Mouse (Mus musculus) hindlimb bud, embryonic 11.5 days (tissue): ENCODE results near the gene Fam186b.
"Not testable (repeated sequence)": the region's sequence is repeated elsewhere in the genome, so short reads cannot be mapped to it uniquely, and the experiment has no call there.

ENCODE experiments used
- DNase-seq: peaks from one replicate; pipeline ENCODE4 v3.0.0-alpha.2; 2012; ENCODE audit warnings: low read depth, low spot score; ENCODE audit errors: extremely low spot score

Fam186b gene

GRCm38 (mm10) chr15:99262702-99263101 lies 33.0 kb downstream of the Fam186b start:
- DNase-seq, result no peak

- DNase-seq, result no peak
These were observed 35.9 kb downstream of the Fam186b start for GRCm38 (mm10) chr15:99259730-99260252.

DNA sequence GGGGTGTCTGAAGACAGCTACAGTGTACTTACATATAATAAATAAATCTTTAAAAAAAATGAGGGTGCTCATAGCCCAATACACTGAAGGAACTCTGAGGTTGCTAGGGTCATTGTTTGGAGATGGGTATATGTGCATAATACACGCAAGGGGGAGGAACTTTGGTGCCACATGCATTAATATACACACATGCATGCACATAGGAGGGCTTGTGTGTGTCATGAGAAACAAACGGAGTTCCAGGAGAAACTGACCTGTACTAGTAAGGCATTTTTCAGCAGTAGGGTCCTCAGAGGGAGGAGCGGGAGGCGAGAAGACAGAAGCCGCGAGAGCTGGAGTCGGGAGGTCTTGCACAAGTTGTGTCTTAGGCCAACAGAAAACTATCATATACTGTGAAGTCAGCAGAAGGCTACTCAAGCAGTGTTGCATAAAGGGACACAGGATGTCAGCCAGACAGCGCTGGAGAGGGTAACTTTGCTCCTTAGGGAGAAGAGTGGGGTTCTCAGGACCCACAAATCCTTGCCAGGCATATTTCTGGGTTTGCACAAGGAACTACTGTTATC lies 36.4 kb downstream of the Fam186b start:
- DNase-seq, result no peak

- no peak for DNase-seq
These were observed 40.4 kb downstream of the Fam186b start for GRCm38 (mm10) chr15:99255241-99255749.

DNA sequence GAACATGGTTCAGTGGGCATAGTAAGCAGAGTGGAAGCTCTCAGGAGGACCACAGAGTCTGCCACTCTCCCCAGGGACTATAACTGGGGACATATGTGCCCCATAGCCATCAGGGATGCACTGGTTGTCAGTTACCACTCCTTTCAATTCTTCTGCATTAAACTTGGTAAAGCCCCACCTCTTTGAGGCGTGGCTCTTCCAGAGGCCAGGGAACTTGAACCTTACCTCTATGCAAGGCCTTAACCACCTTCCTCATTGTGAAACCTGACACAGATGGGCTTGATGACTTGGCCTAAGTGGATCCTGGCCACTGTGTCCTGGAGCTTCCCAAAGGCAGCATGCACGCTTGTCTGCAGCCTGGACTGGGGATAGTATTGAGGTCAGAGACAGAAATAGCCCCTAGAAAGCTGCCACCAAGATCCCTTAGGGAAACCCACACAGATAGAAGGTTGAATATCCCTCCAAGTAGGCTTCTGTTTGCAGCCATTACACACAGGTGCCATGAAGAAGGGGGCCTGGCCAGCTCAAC lies 41.1 kb downstream of the Fam186b start:
- no peak for DNase-seq

GRCm38 (mm10) chr15:99253772-99254171 lies 41.9 kb downstream of the Fam186b start:
- DNase-seq, result no peak

DNA sequence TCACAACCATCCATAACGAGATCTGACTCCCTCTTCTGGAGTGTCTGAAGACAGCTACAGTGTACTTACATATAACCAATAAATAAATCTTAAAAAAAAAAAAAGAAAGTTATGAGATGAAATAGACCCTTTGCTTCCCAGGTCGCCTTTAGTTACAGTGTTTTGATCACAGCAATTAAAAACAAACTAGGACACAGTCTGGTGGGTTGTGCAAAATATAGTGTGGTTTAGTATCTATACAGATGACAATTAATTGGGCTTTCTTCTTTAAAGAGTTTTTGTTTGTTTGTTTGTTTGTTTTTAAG lies 42.6 kb downstream of the Fam186b start:
- DNase-seq, result not testable (repeated sequence)

- DNase-seq, result no peak
These were observed 43.1 kb downstream of the Fam186b start for GRCm38 (mm10) chr15:99252381-99253174.

DNA sequence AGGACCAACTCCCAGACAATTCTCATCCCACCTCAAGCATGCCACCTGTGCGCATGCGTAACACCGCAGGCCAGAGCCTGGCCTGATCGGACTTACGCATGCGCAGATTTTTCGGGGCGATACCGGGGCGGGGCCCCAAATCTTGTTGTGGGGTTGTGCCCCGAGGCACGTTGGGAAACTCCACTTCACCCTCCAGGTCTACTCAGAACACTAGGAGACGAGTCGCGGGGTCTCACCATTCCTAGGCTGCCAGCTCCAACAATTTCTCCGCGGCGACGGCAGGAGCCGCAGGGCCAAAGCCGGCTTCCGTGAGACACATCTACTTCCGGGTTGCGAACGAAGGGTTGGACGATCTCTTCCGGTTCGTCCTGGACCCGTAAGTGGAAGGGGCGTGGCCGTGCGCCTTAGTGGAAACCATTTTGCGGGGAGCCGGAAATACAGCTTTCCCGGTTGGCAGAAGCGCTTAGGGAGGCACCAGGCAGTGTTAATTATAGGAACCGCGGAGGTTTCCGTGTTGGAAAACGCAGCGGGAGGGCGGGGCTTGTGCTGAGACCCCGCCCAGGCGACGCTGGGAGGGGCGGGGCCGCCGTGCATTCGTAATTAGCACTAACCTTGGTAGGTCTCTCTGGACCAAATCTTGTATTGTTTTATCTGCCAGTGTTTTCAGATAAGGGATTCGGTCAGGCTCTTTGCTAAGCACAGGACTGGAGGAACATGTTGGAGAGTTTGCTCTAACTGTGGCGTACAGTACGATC lies 43.9 kb downstream of the Fam186b start, which contains the start of gene Mcrs1:
Gene Mcrs1 (minus strand): TSS at position 336 of the 755 bp plus-strand sequence.
- peak; percentile 98 for DNase-seq

- not testable (repeated sequence) for DNase-seq
These were observed 44.6 kb downstream of the Fam186b start for GRCm38 (mm10) chr15:99251111-99251510.

DNA sequence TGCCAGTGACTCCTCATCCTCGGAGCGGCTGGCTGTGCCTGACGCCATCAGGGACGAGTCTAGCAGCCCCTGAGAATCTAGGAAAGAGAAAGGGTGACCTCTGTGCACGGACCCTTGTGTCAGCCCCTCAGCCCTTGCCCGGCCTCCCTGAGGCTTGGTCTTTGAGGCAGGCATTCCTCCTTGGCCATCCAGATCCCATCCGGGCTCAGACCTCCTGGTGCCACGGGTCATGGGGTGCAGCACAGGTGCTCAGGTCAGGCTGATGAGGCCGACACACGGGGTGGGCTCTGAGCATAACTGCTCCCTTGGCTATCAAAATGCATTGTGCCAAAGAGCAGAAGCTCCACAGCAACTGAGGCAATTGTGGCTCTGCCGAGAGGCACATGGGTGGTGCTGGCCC lies 45.8 kb downstream of the Fam186b start:
- DNase-seq, result no peak

GRCm38 (mm10) chr15:99248972-99249371 lies 46.7 kb downstream of the Fam186b start:
- no peak for DNase-seq

- DNase-seq, result not testable (repeated sequence)
These were observed 49.0 kb downstream of the Fam186b start for GRCm38 (mm10) chr15:99246736-99247135.

GRCm38 (mm10) chr15:99242045-99242444 lies 53.6 kb downstream of the Fam186b start:
- no peak for DNase-seq

DNA sequence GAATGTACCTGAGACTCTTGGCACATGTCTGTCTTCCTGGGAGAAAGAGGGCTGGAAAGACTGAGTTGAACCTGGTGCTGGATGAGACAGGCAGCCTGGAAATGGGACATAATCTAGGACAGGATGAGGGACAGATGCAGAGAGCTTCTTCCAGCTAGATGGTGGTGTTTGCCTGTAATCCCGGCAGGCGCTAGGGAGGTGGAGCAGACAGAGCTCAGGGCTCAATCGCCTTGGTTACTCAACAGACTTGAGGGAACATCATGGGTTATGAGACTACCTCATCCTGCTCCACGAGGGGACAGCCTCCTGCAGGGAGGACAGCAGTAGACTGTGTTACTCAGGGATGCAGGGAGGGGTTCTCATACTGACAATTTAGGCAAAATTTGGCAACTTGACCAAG lies 54.4 kb downstream of the Fam186b start:
- DNase-seq, result no peak

- DNase-seq, result no peak
These were observed 55.6 kb downstream of the Fam186b start for GRCm38 (mm10) chr15:99240129-99240528.

DNA sequence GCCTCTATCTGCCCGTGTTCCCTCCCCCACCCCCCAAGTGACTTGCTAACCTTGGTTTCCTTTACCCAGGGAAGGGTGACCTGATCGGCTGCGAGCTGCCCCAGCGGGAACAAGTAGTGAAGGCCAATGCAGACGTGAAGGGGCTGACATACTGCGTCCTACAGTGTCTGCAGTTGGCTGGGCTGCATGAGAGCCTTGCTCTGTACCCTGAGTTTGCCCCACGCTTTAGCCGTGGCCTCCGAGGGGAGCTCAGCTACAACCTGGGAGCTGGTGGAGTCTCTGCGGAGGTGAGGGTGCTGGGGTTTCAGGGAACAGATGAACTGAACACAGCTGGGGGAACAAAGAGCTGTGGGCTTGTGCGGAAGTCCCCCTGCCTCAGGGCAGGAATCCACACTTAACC lies 57.7 kb downstream of the Fam186b start:
- no peak for DNase-seq

- no peak for DNase-seq
These were observed 61.2 kb downstream of the Fam186b start for GRCm38 (mm10) chr15:99234326-99235010.

GRCm38 (mm10) chr15:99233719-99234118 lies 62.0 kb downstream of the Fam186b start:
- DNase-seq, result no peak

DNA sequence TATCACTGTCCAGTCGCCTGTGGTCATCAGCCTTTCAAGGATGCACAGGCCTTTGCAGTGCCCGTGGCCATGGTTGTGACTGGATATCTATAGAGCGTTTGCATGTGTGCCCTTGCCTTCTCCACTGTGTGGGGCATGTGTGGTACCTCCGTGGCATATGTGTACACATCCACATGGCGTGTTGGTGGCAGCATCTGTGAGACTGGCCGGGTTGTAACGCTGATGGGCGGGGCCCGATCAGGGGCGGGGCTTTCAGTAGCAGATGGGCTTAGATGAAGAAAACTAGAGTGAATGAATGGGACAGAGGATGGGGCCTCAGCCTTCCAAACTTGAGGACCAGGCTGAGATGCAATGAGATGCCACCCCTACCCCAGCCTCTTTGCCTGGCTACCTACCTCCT lies 63.7 kb downstream of the Fam186b start:
- no peak for DNase-seq

GRCm38 (mm10) chr15:99226090-99226489 lies 69.6 kb downstream of the Fam186b start:
- DNase-seq, result no peak
